Mouse (Mus musculus) adrenal gland, postnatal 36 days (tissue): ENCODE results near the gene Gse1. TPM values are rescaled to one million over a fixed set of nuclear protein-coding genes. Genes with fewer than 3 reads are reported as not detected.

Experiments used
- DNase-seq, 2 experiments: peaks; one replicate each; pipeline ENCODE4 v3.0.0; 2021; ENCODE audit warnings: mixed read lengths in 1 of 2
- total RNA-seq, 2 experiments: library from RNA; stranded (reverse); gene quantifications; 2 replicates each; pipeline ENCODE4 v1.2.3; 2021

The Gse1 gene
- total RNA-seq, 2 experiments from 2014 or later: 25.9 to 30.2 TPM

DNA sequence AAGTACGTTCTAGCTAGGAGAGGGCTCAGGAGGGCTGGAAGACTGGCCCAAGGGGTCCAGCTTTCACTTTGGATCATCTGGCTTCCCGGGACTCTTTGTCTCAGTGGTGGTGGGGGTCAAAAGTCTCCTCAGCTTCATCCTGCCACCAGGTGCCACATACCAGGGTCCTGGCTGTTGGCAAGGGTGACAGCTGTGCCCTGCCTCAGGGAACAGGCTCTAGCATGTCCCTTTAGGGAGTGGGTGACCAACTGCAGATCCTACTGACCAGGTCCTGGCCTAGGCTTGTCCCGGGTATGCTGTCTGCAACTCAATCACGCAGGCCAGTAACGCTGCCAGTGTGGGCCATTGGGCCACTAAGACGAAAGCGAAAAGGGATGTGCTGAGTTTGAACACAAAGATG, 15.7 kb upstream of the Gse1 start:
- no peak for DNase-seq

DNA sequence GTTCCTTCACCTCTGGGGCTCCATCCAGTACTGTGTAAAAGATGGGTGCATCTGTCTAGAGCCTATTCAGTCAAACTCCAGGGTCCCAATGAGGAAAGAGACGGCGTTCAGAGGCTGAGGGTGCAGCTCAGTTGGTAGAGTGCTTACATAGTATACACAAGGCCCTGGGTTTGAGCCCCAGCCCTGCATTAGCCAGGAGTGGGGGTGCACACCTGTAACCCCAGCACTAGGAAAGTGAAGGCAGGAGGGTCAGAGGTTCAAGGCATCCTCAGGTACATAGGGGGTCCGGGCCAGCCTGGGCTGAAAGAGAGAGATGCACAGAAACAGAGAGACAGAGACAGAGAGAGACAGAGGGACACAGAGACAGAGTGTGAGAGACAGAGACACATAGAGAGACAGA, 15.0 kb upstream of the Gse1 start:
- DNase-seq: no peak

DNA sequence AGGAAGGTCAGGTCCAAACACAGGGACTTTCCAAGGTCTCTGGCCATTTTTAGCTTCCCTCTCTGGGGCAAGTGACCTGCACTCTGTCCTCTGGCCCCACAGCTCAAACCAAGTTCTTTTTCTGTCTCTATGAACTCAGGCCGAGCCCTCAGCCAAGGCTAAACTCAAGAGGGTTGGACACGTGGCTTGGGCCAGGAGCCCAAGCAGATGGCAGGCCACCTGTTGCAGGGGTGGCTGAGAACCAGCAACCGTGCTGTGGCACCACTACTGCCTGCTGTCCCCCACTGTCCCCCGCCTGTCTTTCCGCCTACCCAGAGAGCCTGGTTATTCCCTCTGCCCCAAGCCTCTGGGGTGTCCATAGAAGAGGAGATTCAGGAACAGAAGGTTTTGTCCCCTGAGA, 14.3 kb upstream of the Gse1 start:
- peak; percentile 51 to 53 for DNase-seq

DNA sequence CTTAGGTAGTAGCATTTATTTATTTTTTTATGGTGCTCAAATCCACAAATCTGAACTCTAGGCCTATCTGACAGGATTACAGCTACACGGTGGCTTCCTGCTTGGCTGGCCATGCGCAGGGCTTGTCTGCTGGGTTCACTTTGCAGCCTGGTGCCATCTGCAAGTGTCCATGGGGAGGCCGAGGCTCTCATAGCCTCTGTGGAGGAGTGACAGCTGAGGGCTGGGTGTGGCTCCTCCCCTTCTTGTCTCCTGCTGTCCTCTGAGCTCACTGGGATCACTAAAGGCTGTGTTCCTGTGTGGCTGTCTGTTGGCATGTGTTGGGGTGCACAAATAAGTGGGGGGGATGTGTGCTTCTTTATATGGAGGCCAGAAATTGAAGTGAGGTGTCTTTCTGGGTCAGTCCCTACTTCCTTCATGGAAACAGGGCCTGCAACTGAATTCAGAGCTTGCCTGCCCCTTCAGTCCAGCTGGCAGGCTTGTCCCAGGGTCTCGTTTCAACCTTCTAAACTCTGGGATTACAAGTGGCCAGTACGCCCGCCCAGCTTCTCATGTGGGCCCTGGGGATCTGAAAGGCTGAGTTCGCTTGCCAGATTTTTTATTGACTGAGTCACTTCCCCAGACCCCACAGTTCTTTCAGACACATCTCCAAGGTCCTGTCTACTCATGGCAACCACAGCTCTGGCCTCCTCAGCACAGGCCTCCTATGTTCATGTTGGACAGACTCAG, 12.7 kb upstream of the Gse1 start:
- DNase-seq: peak; percentile 52 to 58

DNA sequence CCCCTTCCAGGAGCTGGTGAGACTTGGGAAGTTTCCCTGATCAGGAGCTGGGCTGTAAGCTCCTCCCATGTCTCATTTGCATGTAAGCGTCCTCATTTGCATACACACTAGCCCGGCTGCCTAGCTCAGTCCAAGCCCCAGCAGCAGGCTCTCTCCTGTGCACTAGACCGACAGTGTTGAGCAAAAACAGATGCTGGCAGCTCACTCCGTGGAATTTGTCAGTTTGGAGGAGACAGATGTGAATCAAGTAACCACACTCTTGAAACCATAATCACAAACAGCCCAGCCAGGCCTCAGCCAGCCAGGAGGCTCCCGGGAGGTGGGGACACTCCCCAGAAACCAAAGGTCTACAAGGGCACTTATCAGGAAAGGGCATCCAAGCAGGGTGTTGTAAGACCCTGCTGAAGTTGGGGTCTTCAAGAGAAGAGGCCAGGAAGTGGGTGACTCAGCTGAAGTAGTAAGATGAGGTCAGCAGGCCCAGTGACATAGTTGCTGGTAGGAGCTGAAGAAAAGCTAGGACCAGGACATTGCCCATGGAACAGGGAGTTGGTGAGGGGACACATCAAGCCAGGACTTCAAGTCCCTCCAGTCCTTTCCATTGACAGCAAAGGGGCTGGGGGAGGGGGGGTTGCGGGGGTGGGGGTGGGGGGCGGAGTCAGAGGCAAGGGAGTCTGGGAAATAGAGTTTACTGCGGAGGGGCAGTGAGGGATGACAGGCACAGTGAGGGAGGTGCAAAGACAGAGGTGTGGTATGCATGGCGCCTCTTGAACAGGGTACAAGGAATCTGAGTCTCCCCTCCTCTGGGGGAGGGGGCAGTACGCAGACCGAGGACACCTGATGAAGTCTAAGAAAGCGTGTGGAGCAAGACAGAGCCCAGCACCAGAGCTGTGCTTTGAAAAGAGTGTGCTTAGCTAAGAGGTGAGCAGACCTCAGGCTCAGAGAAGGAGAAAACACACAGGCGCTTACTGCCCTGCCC, 11.1 kb upstream of the Gse1 start:
- peak in 1 of 2 experiments; percentile 36 for DNase-seq

DNA sequence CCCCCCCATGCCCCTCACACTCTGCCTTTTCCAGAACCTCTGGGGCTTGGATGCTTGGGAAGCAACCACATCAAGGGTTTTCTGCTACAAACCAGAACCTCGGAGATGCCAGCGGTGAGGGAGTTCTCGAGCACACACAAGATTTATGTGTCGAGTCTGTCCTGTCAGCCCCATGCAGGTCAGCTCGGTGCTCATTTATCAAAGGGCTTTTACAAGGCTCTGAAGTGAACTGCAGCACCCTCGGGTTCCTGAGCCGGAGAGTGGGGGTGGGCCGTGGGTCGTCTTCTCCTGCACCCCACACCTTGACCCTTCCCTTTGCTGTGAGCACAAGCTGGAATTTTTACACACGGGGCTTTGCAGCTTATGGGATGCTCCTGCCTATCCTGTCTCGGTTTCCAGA, 5.7 kb upstream of the Gse1 start:
- peak in 1 of 2 experiments; percentile 38 for DNase-seq

DNA sequence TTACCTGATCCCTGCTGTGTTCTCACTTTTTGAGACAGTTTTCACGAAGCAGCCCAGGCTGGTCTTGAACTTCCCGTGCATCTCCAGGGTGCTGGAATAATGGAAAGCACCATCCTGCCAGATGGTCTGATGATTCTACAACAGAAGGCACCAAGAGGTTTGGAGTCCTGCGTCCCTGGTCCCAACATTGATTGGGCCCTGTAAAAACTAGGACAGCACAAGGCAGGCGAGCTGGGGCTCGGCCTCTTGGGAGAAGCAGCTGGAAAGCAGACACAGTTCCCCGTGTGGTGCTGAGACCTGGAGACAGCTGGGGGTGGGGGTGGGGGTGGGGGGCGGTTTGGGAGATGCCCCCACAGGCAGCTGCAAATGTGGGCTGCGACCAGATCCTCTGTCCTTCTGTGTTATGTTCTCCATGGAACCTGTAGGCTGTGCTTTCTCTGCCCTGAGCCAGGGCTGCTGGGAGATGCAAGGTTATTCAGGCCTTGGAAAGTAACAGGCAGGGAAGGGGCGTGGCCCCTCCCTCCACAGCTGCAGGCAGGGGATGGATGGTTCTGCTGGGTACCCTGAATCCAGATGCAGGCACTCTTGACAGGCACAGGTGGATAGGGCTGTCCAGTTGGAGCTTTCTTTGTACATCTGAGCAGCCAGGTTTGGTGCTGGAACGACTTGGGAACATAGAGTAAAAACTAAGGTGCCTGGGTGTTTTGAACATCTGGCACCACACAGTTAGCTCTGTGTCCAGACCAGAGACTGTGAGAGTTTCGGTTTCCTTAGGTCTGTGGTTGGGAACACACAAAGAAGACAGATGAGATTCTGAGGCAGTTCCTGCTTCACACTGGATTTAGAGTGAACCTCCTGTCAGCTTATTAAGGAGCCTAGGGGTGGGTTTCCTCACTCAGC, 3.5 kb upstream of the Gse1 start:
- DNase-seq: peak in 1 of 2 experiments; percentile 48

DNA sequence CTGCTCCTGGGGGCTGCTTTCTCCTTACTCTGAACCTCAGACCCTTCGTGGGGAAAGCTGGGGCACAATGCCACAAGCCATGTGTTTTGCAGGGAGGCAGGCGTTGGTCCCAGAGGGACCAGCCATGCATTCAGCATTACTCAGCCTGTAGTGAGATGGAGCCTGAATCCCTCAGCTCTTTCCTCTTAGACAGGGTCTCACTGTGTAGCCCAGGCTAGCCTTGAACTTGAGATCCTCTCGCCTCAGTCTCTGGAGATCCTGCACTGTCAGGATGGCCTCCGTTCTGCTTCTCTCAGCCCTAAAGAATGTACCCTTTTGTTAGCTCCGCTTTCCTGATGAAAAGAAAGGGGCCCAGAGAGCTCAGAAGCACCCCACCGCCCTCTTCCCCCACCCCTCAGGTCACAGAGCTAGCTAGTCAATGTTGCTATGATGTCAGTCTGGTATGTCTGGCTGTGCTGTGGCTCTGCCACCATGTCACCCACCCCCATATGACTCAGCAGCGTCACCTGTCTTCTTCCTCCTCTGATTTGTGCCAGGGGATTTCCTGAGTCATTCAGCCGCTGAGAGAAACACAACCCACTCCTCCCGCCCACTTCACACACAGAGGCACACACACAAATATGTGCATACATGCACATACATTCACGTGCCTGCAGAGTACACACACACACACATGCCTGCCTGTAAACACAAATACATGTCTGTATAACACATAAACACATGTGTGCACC, 2.7 kb upstream of the Gse1 start:
- peak; percentile 65 to 74 for DNase-seq

DNA sequence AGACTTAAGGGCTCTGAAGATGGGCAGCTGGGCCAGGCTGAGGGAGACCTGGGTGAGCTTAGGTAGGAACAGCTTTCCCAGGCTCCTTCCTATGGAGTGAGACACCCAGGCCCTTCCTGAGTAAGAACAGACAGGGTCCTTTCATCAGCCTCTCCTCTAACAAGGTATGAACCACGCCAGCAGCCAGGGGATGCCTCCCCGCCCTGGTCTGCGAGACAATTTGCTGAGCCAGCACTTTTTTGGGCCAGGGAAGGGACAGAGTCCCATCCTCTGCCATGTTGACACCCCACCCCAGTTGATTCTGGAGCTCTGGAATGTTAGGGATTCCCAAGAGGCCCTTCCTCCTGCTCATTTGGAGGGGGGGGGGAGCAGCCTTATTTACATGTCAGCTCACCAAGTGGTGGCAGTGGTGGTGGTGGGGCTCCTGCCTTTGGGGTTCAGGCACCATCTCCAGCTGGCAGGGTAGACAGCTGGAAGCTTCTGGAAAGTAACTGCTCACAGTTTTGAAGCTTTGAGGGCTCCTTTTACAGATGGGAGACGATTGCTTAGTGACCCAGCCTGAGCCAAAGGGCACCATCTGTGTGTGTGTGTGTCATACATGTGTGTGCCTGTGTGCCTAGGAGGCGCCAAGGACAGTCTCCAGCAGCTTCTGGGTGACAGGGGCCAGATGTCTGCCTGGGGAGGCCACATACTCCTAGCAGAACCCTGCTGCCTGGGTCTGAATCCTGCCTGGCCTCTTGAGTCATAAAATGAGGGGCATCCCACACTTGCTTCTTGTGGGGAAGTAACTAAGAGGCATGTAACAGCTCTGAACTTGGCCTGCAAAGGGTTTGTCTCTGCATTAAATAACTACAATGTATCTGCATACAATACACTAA, 1.3 kb upstream of the Gse1 start:
- no peak for DNase-seq

DNA sequence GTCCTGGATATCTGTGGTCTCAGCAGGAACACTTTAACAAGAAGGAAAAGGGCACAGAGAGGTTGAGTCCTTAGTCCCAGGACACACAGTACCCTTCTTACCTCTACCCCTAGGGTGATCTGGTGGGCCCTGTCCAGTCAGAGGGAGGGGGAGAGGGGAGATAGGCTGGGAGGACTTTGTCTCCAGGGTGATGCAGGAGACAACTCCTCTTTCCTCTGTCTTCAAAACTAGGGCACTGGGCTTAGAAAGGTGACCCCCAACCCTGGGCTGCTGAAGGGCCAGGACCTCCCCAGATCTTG, 729 bp upstream of the Gse1 start:
- no peak for DNase-seq

DNA sequence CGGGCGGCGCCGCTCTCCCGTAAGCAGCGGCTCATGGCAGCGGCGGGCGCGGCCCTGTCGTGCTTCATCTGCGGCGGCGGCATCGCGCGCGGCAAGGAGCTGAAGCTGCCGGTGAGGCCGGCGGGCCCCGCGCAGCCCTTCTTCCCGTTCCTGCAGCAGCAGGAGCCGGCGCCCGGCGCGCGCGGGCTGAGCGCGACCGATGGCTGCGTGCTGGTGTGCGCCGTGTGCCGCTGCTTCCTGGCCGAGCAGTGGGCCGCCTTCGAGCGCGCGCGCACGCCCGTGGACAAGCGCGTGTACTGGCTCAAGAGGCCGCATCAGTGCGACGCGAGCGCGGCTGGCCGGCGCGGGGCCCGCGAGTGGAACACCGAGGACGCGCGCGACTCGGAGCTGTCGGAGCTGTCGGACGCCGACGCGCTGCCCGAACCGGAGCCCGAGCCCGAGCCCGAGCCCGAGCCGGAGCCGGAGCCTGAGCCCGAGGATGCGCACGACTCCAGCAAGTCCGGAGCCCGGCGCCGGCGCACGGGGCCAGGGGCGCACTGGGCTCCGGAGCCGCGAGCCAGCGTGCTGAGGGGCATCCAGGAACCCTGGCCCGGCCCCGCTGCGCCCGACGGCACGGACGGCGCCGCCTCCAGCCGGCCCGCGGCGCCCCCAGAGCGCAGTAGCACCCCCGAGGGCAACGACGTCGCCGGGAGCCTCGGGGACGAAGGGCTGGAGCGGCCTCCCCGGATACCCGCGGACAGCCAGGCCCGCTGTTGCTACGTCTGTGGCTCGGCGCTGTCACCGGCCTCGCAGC, 721 bp downstream of the Gse1 start:
- peak; percentile 56 to 68 for DNase-seq

DNA sequence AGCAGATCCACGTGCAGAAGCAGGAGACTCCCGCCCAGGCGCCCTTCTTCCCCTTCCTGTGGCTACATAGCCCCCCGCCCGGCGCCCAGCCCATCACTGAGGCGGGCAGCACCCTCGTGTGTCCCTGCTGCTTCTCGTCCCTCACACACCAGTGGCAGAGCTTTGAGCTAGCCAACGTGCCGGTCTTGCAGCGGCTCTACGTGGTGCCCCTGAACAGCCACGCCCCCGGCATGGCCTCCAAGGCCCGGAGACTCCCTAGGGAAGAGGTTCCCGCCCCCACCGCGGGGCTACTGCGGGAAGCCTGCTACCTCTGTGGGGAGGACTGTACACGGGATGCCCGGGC, 1.3 kb downstream of the Gse1 start:
- peak; percentile 75 to 81 for DNase-seq

DNA sequence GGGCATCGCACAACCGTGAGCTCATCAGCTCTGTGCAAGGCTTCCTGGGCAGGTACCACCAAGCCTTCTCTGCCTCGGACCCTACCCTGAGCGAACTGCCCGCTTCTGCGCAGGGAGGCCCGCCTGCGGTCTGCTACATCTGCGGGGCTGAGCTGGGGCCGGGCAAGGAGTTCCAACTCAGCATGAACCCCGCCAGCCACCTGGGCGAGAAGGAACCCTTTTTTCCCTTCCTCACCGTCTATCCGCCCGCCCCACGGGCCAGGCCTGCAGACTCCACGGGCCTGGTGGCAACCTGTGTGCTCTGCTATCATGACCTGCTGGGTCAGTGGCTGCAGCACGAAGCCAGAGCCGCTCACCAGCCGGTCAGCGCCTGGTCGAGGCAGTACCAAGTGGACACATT, 1.8 kb downstream of the Gse1 start:
- DNase-seq: no peak

DNA sequence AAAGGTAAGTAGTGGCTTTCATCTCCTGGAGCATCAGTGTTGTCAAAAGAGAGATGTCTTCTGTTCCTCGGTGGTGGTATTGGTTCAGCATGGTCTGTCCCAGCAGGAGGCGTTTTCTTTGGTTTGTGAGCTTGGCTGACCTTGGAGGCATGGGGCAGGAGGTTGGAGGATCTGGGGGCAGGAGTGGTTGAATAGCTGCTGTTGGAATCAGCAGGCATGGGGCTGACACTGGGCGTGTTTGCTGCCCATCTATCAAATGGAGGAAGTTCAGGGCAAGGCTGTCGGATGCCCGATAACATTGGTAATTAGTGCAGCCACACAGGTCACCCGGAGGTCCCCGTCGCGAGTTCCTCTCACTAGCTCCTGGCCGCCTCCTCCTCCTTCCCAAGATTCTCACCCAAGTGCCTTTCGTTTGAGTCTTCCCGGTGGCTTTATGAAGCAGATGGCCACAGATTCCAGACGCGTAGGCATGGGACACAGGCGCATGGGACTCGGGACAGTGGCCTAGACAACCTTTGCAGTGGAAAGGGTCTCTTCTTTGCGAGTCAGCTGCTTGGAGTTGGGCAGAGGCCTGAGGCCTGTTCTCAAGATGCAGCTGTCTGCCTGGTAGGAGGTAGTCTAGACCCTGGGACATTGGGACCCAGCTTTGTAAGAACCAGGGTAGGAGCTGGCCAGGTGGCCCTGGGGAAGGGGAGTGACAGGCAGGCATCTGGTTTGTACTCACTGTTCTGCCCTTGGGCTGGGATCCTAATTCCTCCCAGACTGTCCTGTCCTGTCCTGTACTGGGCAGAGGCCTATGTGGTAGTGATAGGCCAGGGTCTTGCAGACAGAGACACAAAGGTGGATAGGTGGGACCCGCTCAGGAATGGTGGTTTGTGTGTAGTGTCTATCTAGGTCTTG, 2.7 kb downstream of the Gse1 start:
- peak; percentile 56 to 64 for DNase-seq

DNA sequence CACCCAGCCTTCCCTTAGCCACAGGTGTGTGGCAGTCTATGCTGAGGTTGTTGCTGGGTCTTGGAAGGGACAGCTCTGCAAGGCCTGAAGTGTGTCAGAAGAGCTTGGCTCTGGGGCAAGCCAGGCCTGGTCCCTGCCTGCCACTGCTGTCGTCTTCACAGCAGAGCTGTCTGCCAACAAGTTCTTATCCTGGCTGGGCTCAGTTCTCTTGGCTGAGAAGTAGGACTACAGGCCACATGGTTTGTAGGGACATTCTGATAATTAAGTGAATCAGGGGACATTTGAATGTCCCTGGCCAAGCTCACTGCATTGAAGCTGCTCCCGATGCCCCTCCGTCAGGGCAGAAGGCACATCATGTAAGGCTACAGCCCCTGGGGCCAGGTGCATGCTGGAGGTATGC, 3.6 kb downstream of the Gse1 start:
- DNase-seq: no peak

DNA sequence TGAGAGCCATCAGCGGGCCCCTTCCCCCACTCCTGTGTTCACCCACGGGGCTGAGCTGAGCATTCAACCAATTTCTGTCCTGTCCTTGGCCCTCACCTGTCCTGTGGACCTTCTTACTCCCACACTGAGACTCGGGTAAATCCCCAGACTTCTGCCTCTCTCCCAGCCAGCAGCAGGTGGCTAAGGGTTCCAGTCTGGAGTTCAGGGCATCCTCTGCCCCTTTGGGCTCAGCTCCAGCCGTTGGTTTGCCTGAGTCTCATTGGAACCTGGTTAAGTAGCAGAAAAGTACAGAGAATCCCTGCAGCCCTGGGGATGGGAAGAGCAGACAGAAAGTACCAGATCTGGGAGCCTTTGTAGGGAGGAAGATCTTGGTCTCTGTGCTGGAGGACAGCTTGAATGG, 4.1 kb downstream of the Gse1 start:
- DNase-seq: no peak

DNA sequence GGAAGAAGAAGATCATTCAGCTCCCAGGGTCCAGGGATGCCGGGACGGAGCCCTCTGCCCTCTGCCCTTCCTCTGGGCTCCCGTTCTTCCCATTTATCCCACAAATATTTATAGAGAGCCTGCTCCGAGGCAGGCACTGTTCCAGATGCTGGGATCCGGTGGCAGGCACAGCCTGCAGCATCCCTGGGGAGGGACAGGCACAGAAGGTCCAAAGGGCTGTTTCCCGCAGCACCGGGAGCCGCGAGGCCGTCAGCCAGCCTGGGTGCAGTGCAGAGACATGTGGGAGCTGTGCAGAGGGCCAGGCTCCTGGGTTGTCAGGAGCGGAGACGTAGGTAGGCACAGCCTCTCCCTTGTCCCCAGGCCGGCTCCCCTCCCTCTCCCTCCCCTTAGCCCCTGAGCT, 4.7 kb downstream of the Gse1 start:
- DNase-seq: peak in 1 of 2 experiments; percentile 66

DNA sequence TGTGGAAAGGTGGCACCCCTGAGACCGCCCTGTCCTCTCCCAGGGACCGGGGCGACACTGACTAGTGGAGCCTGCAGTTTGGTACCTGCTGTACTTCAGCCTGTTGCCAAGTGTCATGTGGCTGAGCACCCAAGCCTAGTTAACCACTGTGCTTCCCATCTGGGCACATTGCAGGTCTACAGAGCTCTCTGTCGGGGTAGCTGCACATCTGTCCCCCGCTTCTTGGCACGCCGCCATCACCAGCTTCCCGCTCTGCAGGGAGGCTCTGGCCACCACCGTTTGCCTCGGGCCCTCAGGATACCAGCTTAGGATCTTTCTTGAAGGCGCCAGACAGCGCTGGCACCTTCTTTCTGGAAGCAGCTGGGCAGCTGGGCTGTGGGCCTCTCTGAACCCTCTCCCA, 6.2 kb downstream of the Gse1 start:
- peak; percentile 38 to 52 for DNase-seq

DNA sequence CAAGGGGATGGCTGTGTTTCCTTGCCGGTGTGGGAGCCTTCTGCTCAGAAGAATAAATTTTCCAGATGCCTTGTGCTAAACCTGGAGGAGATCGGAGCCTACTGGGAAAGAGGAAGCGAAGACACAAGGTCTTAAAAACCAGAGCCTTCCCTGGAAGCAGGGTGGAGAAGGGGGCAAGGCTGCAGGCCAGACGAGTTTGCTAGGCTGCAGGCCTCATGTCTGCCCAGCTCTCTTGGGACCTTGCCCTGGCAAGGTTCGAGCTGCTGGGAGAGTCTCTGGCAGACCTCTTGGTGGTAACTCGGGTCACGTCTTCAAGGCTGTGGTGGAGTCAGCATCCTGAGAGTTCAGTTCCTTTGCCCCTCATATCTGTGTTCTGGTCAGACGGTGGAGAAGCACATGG, 6.6 kb downstream of the Gse1 start:
- peak in 1 of 2 experiments; percentile 46 for DNase-seq
